Mouse (Mus musculus) MEL (cell line): ENCODE data around the gene Ccnq. TPM values are rescaled to one million over a fixed set of nuclear protein-coding genes. Genes with fewer than 3 reads are reported as not detected.
A peak's percentile ranks its signal among the peaks of the same experiment; 100 is the strongest.

ENCODE experiments used
- DNase-seq: peaks from one replicate; pipeline ENCODE4 v3.0.0; 2011; ENCODE audit warnings: low read depth, low spot score
- H3K27ac ChIP-seq: 2 replicates; pipeline ENCODE4 v1.5.1; 2012; ENCODE audit warnings: low read depth, mild to moderate bottlenecking, control low read depth, low read length, moderate library complexity; ENCODE audit not compliant: control insufficient read depth
- H3K27me3 ChIP-seq, 2 experiments: fragments of 150-350 bp in 1 of 2; sonication (generic) in 1 of 2; 2 replicates each; pipeline ENCODE4 v1.6.1; 2012; ENCODE audit warnings: low read length in 2 of 2, mild to moderate bottlenecking in 2 of 2, improper control_type of control experiment in 1 of 2, moderate library complexity in 1 of 2; ENCODE audit not compliant: insufficient read depth in 2 of 2, control insufficient read depth in 1 of 2
- H3K36me3 ChIP-seq, 2 experiments: 2 replicates each; pipeline ENCODE4 v1.6.1; 2012 to 2014; ENCODE audit warnings: low read length in 2 of 2, improper control_type of control experiment in 1 of 2, inconsistent platforms in 1 of 2, mild to moderate bottlenecking in 1 of 2; ENCODE audit not compliant: insufficient read depth in 2 of 2, control insufficient read depth in 1 of 2
- H3K4me1 ChIP-seq, 2 experiments: fragments of 150-350 bp in 1 of 2; sonication (generic) in 1 of 2; 2 replicates each; pipeline ENCODE4 v1.6.1; 2012; ENCODE audit warnings: low read length in 2 of 2, improper control_type of control experiment in 1 of 2, mild to moderate bottlenecking in 1 of 2; ENCODE audit not compliant: insufficient read depth in 2 of 2, control insufficient read depth in 1 of 2
- H3K4me3 ChIP-seq, 2 experiments: fragments of 150-350 bp in 1 of 2; sonication (generic) in 1 of 2; 2 replicates each; pipeline ENCODE4 v1.5.1; 2012; ENCODE audit warnings: low read depth in 2 of 2, low read length in 2 of 2, mild to moderate bottlenecking in 2 of 2, moderate library complexity in 2 of 2, control low read depth in 1 of 2, improper control_type of control experiment in 1 of 2; ENCODE audit not compliant: control insufficient read depth in 1 of 2, insufficient read depth in 1 of 2
- H3K79me2 ChIP-seq: 2 replicates; pipeline ENCODE4 v1.6.1; 2012; ENCODE audit warnings: mild to moderate bottlenecking, low read length, moderate library complexity; ENCODE audit not compliant: control insufficient read depth, poor library complexity, insufficient read depth
- H3K9ac ChIP-seq: 2 replicates; pipeline ENCODE4 v1.6.1; 2012; ENCODE audit warnings: low read depth, mild to moderate bottlenecking, control low read depth, low read length, moderate library complexity; ENCODE audit not compliant: control insufficient read depth, poor library complexity, severe bottlenecking
- H3K9me3 ChIP-seq: fragments of 150-350 bp; sonication (generic); replicated peaks from 2 replicates; pipeline ENCODE4 v1.6.1; 2012; ENCODE audit warnings: mild to moderate bottlenecking, low read length, improper control_type of control experiment, moderate library complexity; ENCODE audit not compliant: insufficient read depth
- BHLHE40 ChIP-seq: IDR thresholded peaks from 2 replicates; pipeline ENCODE4 v1.6.1; 2012; ENCODE audit warnings: low read depth, mild to moderate bottlenecking, inconsistent platforms, low read length, improper control_type of control experiment, borderline replicate concordance
- CTCF ChIP-seq, 3 experiments: IDR thresholded peaks in 2 of 3; conservative IDR thresholded peaks in 1 of 3; 2 replicates each; pipeline ENCODE4 v1.5.1; 2011 to 2012; ENCODE audit warnings: low read length in 3 of 3, low read depth in 2 of 3, mild to moderate bottlenecking in 2 of 3, improper control_type of control experiment in 1 of 3, inconsistent platforms in 1 of 3, mixed read lengths in 1 of 3, moderate library complexity in 1 of 3; ENCODE audit not compliant: control insufficient read depth in 1 of 3, insufficient read depth in 1 of 3, poor library complexity in 1 of 3, severe bottlenecking in 1 of 3
- EP300 ChIP-seq, 2 experiments: IDR thresholded peaks; 2 replicates each; pipeline ENCODE4 v1.6.1; 2011; ENCODE audit warnings: improper control_type of control experiment in 2 of 2, low read length in 2 of 2, low read depth in 1 of 2, mild to moderate bottlenecking in 1 of 2
- ETS1 ChIP-seq: IDR thresholded peaks from 2 replicates; pipeline ENCODE4 v1.6.1; 2012; ENCODE audit warnings: low read depth, mild to moderate bottlenecking, inconsistent platforms, low read length, improper control_type of control experiment, moderate library complexity
- JUND ChIP-seq: IDR thresholded peaks from 2 replicates; pipeline ENCODE4 v1.6.1; 2011; ENCODE audit warnings: low read depth, mild to moderate bottlenecking, improper control_type of control experiment, low read length
- MEF2A ChIP-seq: IDR thresholded peaks from 2 replicates; pipeline ENCODE4 v1.6.1; 2014; ENCODE audit warnings: low read depth, mild to moderate bottlenecking, inconsistent platforms, low read length, improper control_type of control experiment; ENCODE audit not compliant: poor library complexity, insufficient replicate concordance, severe bottlenecking; ENCODE audit errors: extremely low read depth
- MXI1 ChIP-seq: IDR thresholded peaks from 2 replicates; pipeline ENCODE4 v1.6.1; 2011; ENCODE audit warnings: mild to moderate bottlenecking, low read depth, low read length, improper control_type of control experiment
- MYB ChIP-seq: IDR thresholded peaks from 2 replicates; pipeline ENCODE4 v1.6.1; 2011; ENCODE audit warnings: mild to moderate bottlenecking, low read depth, low read length, improper control_type of control experiment
- NELFE ChIP-seq: IDR thresholded peaks from 2 replicates; pipeline ENCODE4 v1.6.1; 2011; ENCODE audit warnings: low read depth, low read length, improper control_type of control experiment
- POLR2A ChIP-seq, 2 experiments: IDR thresholded peaks; 2 replicates each; pipeline ENCODE4 v1.6.1; 2011 to 2012; ENCODE audit warnings: low read length in 2 of 2, mild to moderate bottlenecking in 2 of 2, control low read depth in 1 of 2, improper control_type of control experiment in 1 of 2, low read depth in 1 of 2, moderate library complexity in 1 of 2; ENCODE audit not compliant: control insufficient read depth in 1 of 2, insufficient read depth in 1 of 2, poor library complexity in 1 of 2
- POLR2AphosphoS2 ChIP-seq: IDR thresholded peaks from 2 replicates; pipeline ENCODE4 v1.6.1; 2011; ENCODE audit warnings: low read length, improper control_type of control experiment
- POLR2AphosphoS5 ChIP-seq: IDR thresholded peaks from 2 replicates; pipeline ENCODE4 v1.6.1; 2012; ENCODE audit warnings: low read depth, borderline replicate concordance, mild to moderate bottlenecking, inconsistent platforms, low read length, moderate library complexity, mixed read lengths
- RAD21 ChIP-seq: IDR thresholded peaks from 2 replicates; pipeline ENCODE4 v1.6.1; 2011; ENCODE audit warnings: mild to moderate bottlenecking, low read depth, low read length, improper control_type of control experiment
- SIN3A ChIP-seq: IDR thresholded peaks from 2 replicates; pipeline ENCODE4 v1.6.1; 2012; ENCODE audit warnings: low read length, improper control_type of control experiment, inconsistent platforms
- TAL1 ChIP-seq: IDR thresholded peaks from 2 replicates; pipeline ENCODE4 v1.6.1; 2012; ENCODE audit warnings: mild to moderate bottlenecking, inconsistent platforms, low read length, moderate library complexity, mixed read lengths
- UBTF ChIP-seq: IDR thresholded peaks from 2 replicates; pipeline ENCODE4 v1.6.1; 2012; ENCODE audit warnings: low read depth, mild to moderate bottlenecking, inconsistent platforms, low read length, improper control_type of control experiment, moderate library complexity, borderline replicate concordance; ENCODE audit not compliant: insufficient read depth
- USF2 ChIP-seq, 2 experiments: IDR thresholded peaks; 2 replicates each; pipeline ENCODE4 v1.6.1; 2011 to 2012; ENCODE audit warnings: improper control_type of control experiment in 2 of 2, low read length in 2 of 2, borderline replicate concordance in 1 of 2, inconsistent platforms in 1 of 2, low read depth in 1 of 2, mild to moderate bottlenecking in 1 of 2; ENCODE audit not compliant: insufficient read depth in 1 of 2
- ZKSCAN1 ChIP-seq: IDR thresholded peaks from 2 replicates; pipeline ENCODE4 v1.6.1; 2012; ENCODE audit warnings: low read depth, mild to moderate bottlenecking, inconsistent platforms, low read length, improper control_type of control experiment, moderate library complexity
- ZMIZ1 ChIP-seq: IDR thresholded peaks from 2 replicates; pipeline ENCODE4 v1.6.1; 2012; ENCODE audit warnings: low read depth, mild to moderate bottlenecking, inconsistent platforms, low read length, improper control_type of control experiment, moderate library complexity
- ZNF384 ChIP-seq: IDR thresholded peaks from 2 replicates; pipeline ENCODE4 v1.6.1; 2012; ENCODE audit warnings: low read depth, mild to moderate bottlenecking, inconsistent platforms, low read length, improper control_type of control experiment
- polyA plus RNA-seq, 2 experiments: library from polyadenylated mRNA; stranded (reverse) in 1 of 2; unstranded in 1 of 2; fragments of >175 nt in 1 of 2; fragments of >200 nt in 1 of 2; gene quantifications; 2 replicates each; pipeline versions ENCODE4 v1.2.1 to v1.2.4; 2012; ENCODE audit warnings: low replicate concordance in 2 of 2, low read depth in 1 of 2; ENCODE audit not compliant: insufficient read length in 2 of 2, insufficient read depth in 1 of 2, missing spikeins in 1 of 2
- total RNA-seq: library from RNA; depleted of rRNA; stranded (reverse); fragments of 300-350 nt; gene quantifications from 2 replicates; pipeline ENCODE4 v1.2.3, GENCODE M21; 2012

The Ccnq gene
- total and polyA plus RNA-seq, 3 experiments: 77.5 to 80.5 TPM; not detected in 1

- TF ChIP-seq ZNF384 (no peak), JUND (no peak), POLR2AphosphoS5 (no peak), ZKSCAN1 (no peak), TAL1 (no peak), CTCF (IDR thresholded peaks at IDR 0.05 in 2 of 3, conservative IDR thresholded peaks at IDR 0.05 in 1 of 3; ENCODE audit: control insufficient read depth in 1 of 3, insufficient read depth in 1 of 3, low read depth in 2 of 3, low read length in 3 of 3, poor library complexity in 1 of 3, severe bottlenecking in 1 of 3) (no peak), ETS1 (peak; percentile 39; the same call in 1 of the 2 replicates), NELFE (no peak), MEF2A (no peak), POLR2AphosphoS2 (no peak), UBTF (no peak), POLR2A (IDR thresholded peaks at IDR 0.05; ENCODE audit: control insufficient read depth in 1 of 2, insufficient read depth in 1 of 2, low read depth in 1 of 2, low read length in 2 of 2, poor library complexity in 1 of 2) (peak; percentile 46 to 47; a peak in 2 of 4 replicates), ZMIZ1 (no peak; the same call in 1 of the 2 replicates), BHLHE40 (no peak), MYB (no peak; the same call in 1 of the 2 replicates)
These were observed 40.9 kb upstream of the Ccnq start (continued) for GRCm38 (mm10) chr11:78792465-78792864.

GRCm38 (mm10) chr11:78792055-78792454 lies 40.5 kb upstream of the Ccnq start:
- peak; percentile 50 for DNase-seq
- Histone ChIP-seq H3K9me3 (no peaks in the 10 kb centered on the region), H3K27me3 (no peaks in the 10 kb centered on the region), H3K79me2 (no peaks in the 10 kb centered on the region), H3K27ac (no peak overlapping the region), H3K4me1 (peaks cover 26 to 36% of the 10 kb centered on the region in 2 experiments), H3K36me3 (peaks cover 0 to 28% of the 10 kb centered on the region in 2 experiments; a peak in 2 of 4 replicates), H3K4me3 (peak overlapping the region; percentile 56 to 70), H3K9ac (peak overlapping the region; percentile 66)
- peak; percentile 38; the same call in 1 of the 2 replicates for TF ChIP-seq MXI1
- peak; percentile 40 for TF ChIP-seq NELFE
- TF ChIP-seq EP300 (IDR thresholded peaks at IDR 0.05; ENCODE audit: low read depth in 1 of 2, low read length in 2 of 2): 0 out of 4 replicates have a peak, but pooled peaks of 1 of the 2 experiments have one; percentile 7
- no peak for TF ChIP-seq RAD21
- 0 out of 4 replicates have a peak, but pooled peaks of 1 of the 2 experiments have one; percentile 10 for TF ChIP-seq USF2 (IDR thresholded peaks at IDR 0.05; ENCODE audit: borderline replicate concordance in 1 of 2, insufficient read depth in 1 of 2, low read depth in 1 of 2, low read length in 2 of 2)
- TF ChIP-seq SIN3A: no peak
